Mouse (Mus musculus) hematopoietic multipotent progenitor cell, adult 10-12 weeks (in vitro differentiated cells): ENCODE results near the gene Tox2. TPM values are rescaled to one million over a fixed set of nuclear protein-coding genes. Genes with fewer than 3 reads are reported as not detected.

Experiments
- polyA plus RNA-seq: library from polyadenylated mRNA; stranded (reverse); fragments of >175 nt; gene quantifications from 2 replicates; pipeline ENCODE4 v1.2.3, GENCODE M21; 2012; ENCODE audit warnings: low replicate concordance

Tox2 gene
- 13.1 and 63.1 TPM in 2 replicates for polyA plus RNA-seq

DNA sequence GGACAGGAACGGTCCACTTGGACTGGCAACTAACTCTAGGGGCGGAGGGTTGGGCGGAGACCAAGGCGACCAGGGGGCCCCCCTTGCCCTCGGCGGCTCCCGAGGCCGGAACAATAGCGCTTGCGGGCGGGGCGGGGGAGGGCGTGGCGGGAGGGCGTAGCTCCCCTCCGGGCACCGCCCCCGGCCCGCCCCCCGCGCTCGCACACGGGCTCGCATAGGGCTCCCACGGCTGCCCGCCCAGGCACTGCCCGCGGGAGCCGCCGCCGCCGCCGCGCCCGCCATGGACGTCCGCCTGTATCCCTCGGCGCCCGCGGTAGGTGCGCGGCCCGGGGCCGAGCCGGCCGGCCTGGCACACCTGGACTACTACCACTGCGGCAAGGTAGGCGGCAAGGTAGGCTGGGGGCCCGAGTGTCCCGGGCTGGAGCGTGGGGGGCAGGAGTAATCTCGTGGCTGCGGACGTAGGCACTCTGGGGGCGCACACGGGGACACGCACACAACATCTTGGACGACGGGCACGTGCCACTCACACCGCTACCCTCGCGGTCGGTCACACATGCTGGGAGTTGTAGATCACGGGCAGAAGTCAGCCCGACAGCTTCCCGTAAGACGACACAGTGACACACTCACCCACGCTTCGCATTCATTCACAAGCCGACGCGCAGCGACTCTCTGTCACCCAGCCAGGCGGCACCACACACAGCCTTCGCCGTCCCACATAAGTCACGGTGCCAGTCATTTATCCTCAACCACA lies at the start of gene Tox2:
TSS of gene Tox2 (plus strand) at position 242 of the 751 bp plus-strand sequence.

Other genes with a start within 250 kb of the Tox2 start
- gene Sgk2, start 215.8 kb upstream of the Tox2 start, polyA plus RNA-seq = not detected in 2 replicates
- gene Ift52, start 185.8 kb upstream of the Tox2 start, polyA plus RNA-seq = 2.8 and 5.1 TPM in 2 replicates
- gene Mybl2, start 148.4 kb upstream of the Tox2 start, polyA plus RNA-seq = 5.4 and 13.6 TPM in 2 replicates
- gene Gtsf1l, start 115.3 kb upstream of the Tox2 start, polyA plus RNA-seq = not detected in 2 replicates
- gene Jph2, start 194.9 kb downstream of the Tox2 start, polyA plus RNA-seq = 0.03 and 0.04 TPM in 2 replicates
- 6.1 and 6.9 TPM in 2 replicates for gene Oser1, start 221.6 kb downstream of the Tox2 start, polyA plus RNA-seq
- not detected in 2 replicates for gene Gdap1l1, start 235.4 kb downstream of the Tox2 start, polyA plus RNA-seq